Mouse (Mus musculus) A20 (cell line): ENCODE measurements around the gene Pdgfc.

Experiments used
- DNase-seq: peaks from one replicate; pipeline ENCODE4 v3.0.0-alpha.2; 2011; ENCODE audit warnings: low read depth, low spot score

Gene Pdgfc

GRCm38 (mm10) chr3:81036151-81036553 is at the start of gene Pdgfc:
Pdgfc (plus strand) TSS chr3:81036416.
- DNase-seq, result no peak

- no peak for DNase-seq
Measured at GRCm38 (mm10) chr3:81009245-81009644, 27.0 kb upstream of the Pdgfc start.

GRCm38 (mm10) chr3:81009899-81010298 is 26.3 kb upstream of the Pdgfc start:
- no peak for DNase-seq

GRCm38 (mm10) chr3:81017385-81018051 is 18.7 kb upstream of the Pdgfc start:
- DNase-seq, result no peak

GRCm38 (mm10) chr3:81020064-81020463 is 16.2 kb upstream of the Pdgfc start:
- peak; percentile 36 for DNase-seq

- DNase-seq, result no peak
Measured at GRCm38 (mm10) chr3:81021783-81022182, 14.4 kb upstream of the Pdgfc start.

GRCm38 (mm10) chr3:81022266-81022665 is 13.9 kb upstream of the Pdgfc start:
- DNase-seq, result no peak

- no peak for DNase-seq
Measured at GRCm38 (mm10) chr3:81022845-81023244, 13.4 kb upstream of the Pdgfc start.

GRCm38 (mm10) chr3:81023568-81023967 is 12.6 kb upstream of the Pdgfc start:
- no peak for DNase-seq

GRCm38 (mm10) chr3:81025568-81026213 is 10.5 kb upstream of the Pdgfc start:
- no peak for DNase-seq

- no peak for DNase-seq
Measured at GRCm38 (mm10) chr3:81028361-81028760, 7.9 kb upstream of the Pdgfc start.

GRCm38 (mm10) chr3:81029321-81029720 is 6.9 kb upstream of the Pdgfc start:
- DNase-seq, result no peak

- no peak for DNase-seq
Measured at GRCm38 (mm10) chr3:81029909-81030308, 6.3 kb upstream of the Pdgfc start.

- no peak for DNase-seq
Measured at GRCm38 (mm10) chr3:81030311-81030710, 5.9 kb upstream of the Pdgfc start.

GRCm38 (mm10) chr3:81032014-81032413 is 4.2 kb upstream of the Pdgfc start:
- no peak for DNase-seq

GRCm38 (mm10) chr3:81034336-81035102 is 1.7 kb upstream of the Pdgfc start:
- DNase-seq, result no peak

- no peak for DNase-seq
Measured at GRCm38 (mm10) chr3:81036554-81037311, 517 bp downstream of the Pdgfc start.

- DNase-seq, result no peak
Measured at GRCm38 (mm10) chr3:81037312-81037859, 1.2 kb downstream of the Pdgfc start.

GRCm38 (mm10) chr3:81039131-81039653 is 3.0 kb downstream of the Pdgfc start:
- DNase-seq, result peak; percentile 65

- no peak for DNase-seq
Measured at GRCm38 (mm10) chr3:81044653-81045343, 8.6 kb downstream of the Pdgfc start.
